In genomic region chr11:98034840-98035239, GRCm38 (mm10) we compare ENCODE assay signal across 11 mouse cellular contexts. TPM values are rescaled to one million over a fixed set of nuclear protein-coding genes. Genes with fewer than 3 reads are reported as not detected.
DNase-seq lines count a peak whose midpoint lies in the region; ATAC-seq and TF ChIP-seq lines count a peak whose summit lies in the region.
"Had no signal": no experiment of that assay in that cellular context is flagged by ENCODE, and none has a peak within 500 bp of the region (broad histone marks: within the 10 kb centered on the region; RNA-seq: fewer than 3 reads in every experiment).

No protein-coding gene starts in this region.

- peaks cover 13% of the 10 kb centered on the region for H3K36me3 ChIP-seq in lung, embryonic 16.5 days (ENCODE audit: control insufficient read depth, insufficient read depth, low read length)
- H3K36me3 ChIP-seq in forebrain, embryonic 14.5 days (ENCODE audit: control insufficient read depth, insufficient read depth, low read length), result peaks cover 16% of the 10 kb centered on the region
- H3K36me3 ChIP-seq in hindbrain, postnatal 0 days (ENCODE audit: insufficient read depth, low read length), result peaks cover 10% of the 10 kb centered on the region; the same call in 1 of the 2 replicates
- H3K36me3 ChIP-seq in neural tube, embryonic 15.5 days, result peaks cover 14% of the 10 kb centered on the region

- no peaks in the 10 kb centered on the region for H3K9me3 ChIP-seq in lung, embryonic 16.5 days (ENCODE audit: control insufficient read depth, low read length)
- no peaks in the 10 kb centered on the region for H3K9me3 ChIP-seq in forebrain, embryonic 14.5 days (replicated peaks; ENCODE audit: control insufficient read depth, low read length)
- H3K9me3 ChIP-seq in hindbrain, postnatal 0 days (ENCODE audit: low read length), result no peaks in the 10 kb centered on the region
- H3K9me3 ChIP-seq in neural tube, embryonic 15.5 days (replicated peaks), result no peaks in the 10 kb centered on the region
- H3K9me3 ChIP-seq: G1E had no signal

- H3K4me2 ChIP-seq in lung, embryonic 16.5 days (ENCODE audit: low read depth, low read length), result no peak overlapping the region
- no peak overlapping the region for H3K4me2 ChIP-seq in forebrain, embryonic 14.5 days (ENCODE audit: low read length)
- H3K4me2 ChIP-seq in hindbrain, postnatal 0 days (ENCODE audit: low read depth, low read length), result no peak overlapping the region
- H3K4me2 ChIP-seq in neural tube, embryonic 15.5 days, result peak overlapping the region; percentile 11; the same call in 1 of the 2 replicates

- peak; percentile 46; the same call in 1 of the 2 replicates for ATAC-seq in lung, embryonic 16.5 days (ENCODE audit: low read depth)
- ATAC-seq in forebrain, embryonic 14.5 days, result peak; percentile 58
- ATAC-seq in hindbrain, postnatal 0 days, result peak; percentile 56
- no peak for ATAC-seq in neural tube, embryonic 15.5 days (ENCODE audit: low FRiP score)
- no peak for ATAC-seq in megakaryocyte, adult 5-6 weeks (ENCODE audit: poor library complexity, severe bottlenecking)
- ATAC-seq: inflammation-experienced regulatory T-cells, adult 6 months had no signal

- no peak for TF ChIP-seq CTCF in hindbrain, postnatal 0 days (IDR thresholded peaks at IDR 0.05; ENCODE audit: low read depth)

- DNase-seq in lung, postnatal 25 days (ENCODE audit: low spot score), result no peak
- peak; percentile 65 for DNase-seq in forebrain, embryonic 14.5 days (ENCODE audit: low spot score)
- peak; percentile 75 for DNase-seq in hindbrain, postnatal 0 days (ENCODE audit: low spot score)
- DNase-seq in layer of hippocampus, adult 8-10 months (ENCODE audit: low spot score in 2 of 2), result no peak
- DNase-seq: gastrocnemius, postnatal 25 days had no signal

- no peak overlapping the region for H3K27ac ChIP-seq in lung, embryonic 16.5 days (ENCODE audit: low read length)
- H3K27ac ChIP-seq in forebrain, embryonic 14.5 days (ENCODE audit: low read depth, low read length), result no peak overlapping the region
- H3K27ac ChIP-seq in hindbrain, postnatal 0 days, result peak overlapping the region; percentile 49; the same call in 1 of the 2 replicates
- peak overlapping the region; percentile 41; the same call in 1 of the 2 replicates for H3K27ac ChIP-seq in neural tube, embryonic 15.5 days (replicated peaks)

- no peak overlapping the region for H3K9ac ChIP-seq in lung, embryonic 16.5 days (ENCODE audit: low read length)
- H3K9ac ChIP-seq in forebrain, embryonic 14.5 days (ENCODE audit: low read length), result no peak overlapping the region; the same call in 1 of the 2 replicates
- no peak overlapping the region for H3K9ac ChIP-seq in hindbrain, postnatal 0 days (replicated peaks; ENCODE audit: low read length)
- no peak overlapping the region for H3K9ac ChIP-seq in neural tube, embryonic 15.5 days (replicated peaks)

- WGBS in lung, embryonic 16.5 days, result 42% methylated on average over 4 of the region's 4 CpGs
- WGBS in forebrain, embryonic 14.5 days, result 26% methylated on average over 4 of the region's 4 CpGs
- WGBS in hindbrain, postnatal 0 days, result 15% methylated on average over 4 of the region's 4 CpGs
- 9% methylated on average over 4 of the region's 4 CpGs for WGBS in neural tube, embryonic 15.5 days

- H3K4me1 ChIP-seq in lung, embryonic 16.5 days (replicated peaks; ENCODE audit: control insufficient read depth, insufficient read depth, low read length), result peaks cover 7% of the 10 kb centered on the region
- H3K4me1 ChIP-seq in forebrain, embryonic 14.5 days (ENCODE audit: control insufficient read depth, insufficient read depth, low read length), result peaks cover 15% of the 10 kb centered on the region
- H3K4me1 ChIP-seq in hindbrain, postnatal 0 days (ENCODE audit: insufficient read depth, low read length), result peaks cover 7% of the 10 kb centered on the region
- peaks cover 21% of the 10 kb centered on the region for H3K4me1 ChIP-seq in neural tube, embryonic 15.5 days

- peaks cover 17% of the 10 kb centered on the region for H3K27me3 ChIP-seq in lung, embryonic 16.5 days (ENCODE audit: control insufficient read depth, insufficient read depth, low read depth, low read length)
- H3K27me3 ChIP-seq in forebrain, embryonic 14.5 days (replicated peaks; ENCODE audit: control insufficient read depth, insufficient read depth, low read length), result no peaks in the 10 kb centered on the region
- no peaks in the 10 kb centered on the region for H3K27me3 ChIP-seq in hindbrain, postnatal 0 days (ENCODE audit: insufficient read depth, low read length)
- H3K27me3 ChIP-seq in neural tube, embryonic 15.5 days (replicated peaks), result 0 out of 2 replicates have a peak, but pooled peaks cover 11% of the 10 kb centered on the region

- H3K4me3 ChIP-seq in lung, embryonic 16.5 days (ENCODE audit: low read length), result no peak overlapping the region
- no peak overlapping the region for H3K4me3 ChIP-seq in forebrain, embryonic 14.5 days (ENCODE audit: low read depth, low read length)
- H3K4me3 ChIP-seq in hindbrain, postnatal 0 days (ENCODE audit: low read length), result no peak overlapping the region
- no peak overlapping the region for H3K4me3 ChIP-seq in neural tube, embryonic 15.5 days (replicated peaks)

RNA-seq across cellular contexts. Expression of gene Rpl19, which starts 8.3 kb away (rescaled TPM):
- 999 and 1,043 TPM in 2 replicates for polyA plus RNA-seq in lung, embryonic 16.5 days (2015; fragmentation: Nextera tagmentation; extraction: Ambion mirVana)
- 787 and 932 TPM in 2 replicates for polyA plus RNA-seq in forebrain, embryonic 14.5 days (2014; fragmentation: Nextera tagmentation; extraction: Ambion mirVana)
- total RNA-seq in hindbrain, postnatal 0 days (2014; rRNA removed), result 462 and 515 TPM in 2 replicates
- polyA plus RNA-seq in hindbrain, postnatal 0 days (2015; fragmentation: Nextera tagmentation; extraction: Ambion mirVana), result 650 and 673 TPM in 2 replicates
- polyA plus RNA-seq in neural tube, embryonic 15.5 days (2015; fragmentation: Nextera tagmentation; extraction: Ambion mirVana), result 655 and 750 TPM in 2 replicates
- total RNA-seq in layer of hippocampus, adult 8-10 months (2022), result 100 to 1,000 TPM; 520 to 711 (median 600) TPM
- total RNA-seq in megakaryocyte, adult 5-6 weeks (2015), result 2,687 and 2,729 TPM in 2 replicates
- total RNA-seq in megakaryocyte, adult 5-6 weeks (2017), result 1,233 and 1,246 TPM in 2 replicates

RNA-seq across cellular contexts. Expression of gene Cacnb1, which starts 12.0 kb away (rescaled TPM):
- polyA plus RNA-seq in lung, embryonic 16.5 days (2015; fragmentation: Nextera tagmentation; extraction: Ambion mirVana), result 6.4 and 6.7 TPM in 2 replicates
- polyA plus RNA-seq in forebrain, embryonic 14.5 days (2014; fragmentation: Nextera tagmentation; extraction: Ambion mirVana), result 22.1 and 29.2 TPM in 2 replicates
- total RNA-seq in hindbrain, postnatal 0 days (2014; rRNA removed), result 83.4 and 84.4 TPM in 2 replicates
- polyA plus RNA-seq in hindbrain, postnatal 0 days (2015; fragmentation: Nextera tagmentation; extraction: Ambion mirVana), result 43.1 and 51.0 TPM in 2 replicates
- 50.9 and 63.0 TPM in 2 replicates for polyA plus RNA-seq in neural tube, embryonic 15.5 days (2015; fragmentation: Nextera tagmentation; extraction: Ambion mirVana)
- 100 to 1,000 TPM; 123 to 145 (median 134) TPM for total RNA-seq in layer of hippocampus, adult 8-10 months (2022)
- total RNA-seq in megakaryocyte, adult 5-6 weeks (2015), result 1.2 and 1.4 TPM in 2 replicates
- total RNA-seq in megakaryocyte, adult 5-6 weeks (2017), result 0.62 and 0.65 TPM in 2 replicates

RNA-seq across cellular contexts. Expression of gene Stac2, which starts 18.4 kb away (rescaled TPM):
- polyA plus RNA-seq in lung, embryonic 16.5 days (2015; fragmentation: Nextera tagmentation; extraction: Ambion mirVana), result 0.11 and 0.29 TPM in 2 replicates
- polyA plus RNA-seq in forebrain, embryonic 14.5 days (2014; fragmentation: Nextera tagmentation; extraction: Ambion mirVana), result 1.1 and 2.4 TPM in 2 replicates
- total RNA-seq in hindbrain, postnatal 0 days (2014; rRNA removed), result 4.4 and 6.9 TPM in 2 replicates
- 5.8 and 6.1 TPM in 2 replicates for polyA plus RNA-seq in hindbrain, postnatal 0 days (2015; fragmentation: Nextera tagmentation; extraction: Ambion mirVana)
- polyA plus RNA-seq in neural tube, embryonic 15.5 days (2015; fragmentation: Nextera tagmentation; extraction: Ambion mirVana), result 15.8 and 18.2 TPM in 2 replicates
- total RNA-seq in layer of hippocampus, adult 8-10 months (2022), result 10 to 100 TPM; 47.7 to 56.4 (median 52.4) TPM
- 0.09 TPM in 1 of 2 replicates, not detected in the other for total RNA-seq in megakaryocyte, adult 5-6 weeks (2015)
- total RNA-seq in megakaryocyte, adult 5-6 weeks (2017), result 0.04 and 0.08 TPM in 2 replicates
- total RNA-seq: megakaryocyte progenitor cell, adult 5-6 weeks had no signal
- polyA plus RNA-seq: G1E had no signal

RNA-seq across cellular contexts. Expression of gene Arl5c, which starts 38.9 kb away (rescaled TPM):
- 6.2 and 8.0 TPM in 2 replicates for polyA plus RNA-seq in lung, embryonic 16.5 days (2015; fragmentation: Nextera tagmentation; extraction: Ambion mirVana)
- 2.8 and 4.8 TPM in 2 replicates for polyA plus RNA-seq in forebrain, embryonic 14.5 days (2014; fragmentation: Nextera tagmentation; extraction: Ambion mirVana)
- 2.0 and 2.6 TPM in 2 replicates for total RNA-seq in hindbrain, postnatal 0 days (2014; rRNA removed)
- 3.6 and 4.8 TPM in 2 replicates for polyA plus RNA-seq in hindbrain, postnatal 0 days (2015; fragmentation: Nextera tagmentation; extraction: Ambion mirVana)
- 11.8 and 14.0 TPM in 2 replicates for polyA plus RNA-seq in neural tube, embryonic 15.5 days (2015; fragmentation: Nextera tagmentation; extraction: Ambion mirVana)
- 1 to 10 TPM in 3 of 4 experiments, under 1 TPM in 1; 0.59 to 1.5 (median 1.3) TPM for total RNA-seq in layer of hippocampus, adult 8-10 months (2022)
- 42.9 and 56.3 TPM in 2 replicates for total RNA-seq in megakaryocyte, adult 5-6 weeks (2015)
- total RNA-seq in megakaryocyte, adult 5-6 weeks (2017), result 51.2 TPM in 2 replicates
- polyA plus RNA-seq: G1E had no signal

RNA-seq across cellular contexts. Expression of gene Plxdc1, which starts 48.6 kb away (rescaled TPM):
- 1.4 and 1.6 TPM in 2 replicates for polyA plus RNA-seq in lung, embryonic 16.5 days (2015; fragmentation: Nextera tagmentation; extraction: Ambion mirVana)
- 0.48 and 0.84 TPM in 2 replicates for polyA plus RNA-seq in forebrain, embryonic 14.5 days (2014; fragmentation: Nextera tagmentation; extraction: Ambion mirVana)
- 1.5 and 3.8 TPM in 2 replicates for total RNA-seq in hindbrain, postnatal 0 days (2014; rRNA removed)
- 4.2 and 4.6 TPM in 2 replicates for polyA plus RNA-seq in hindbrain, postnatal 0 days (2015; fragmentation: Nextera tagmentation; extraction: Ambion mirVana)
- 1.1 and 1.8 TPM in 2 replicates for polyA plus RNA-seq in neural tube, embryonic 15.5 days (2015; fragmentation: Nextera tagmentation; extraction: Ambion mirVana)
- 10 to 100 TPM; 18.0 to 21.1 (median 19.8) TPM for total RNA-seq in layer of hippocampus, adult 8-10 months (2022)
- 13.7 and 15.9 TPM in 2 replicates for total RNA-seq in megakaryocyte, adult 5-6 weeks (2015)
- 6.3 and 6.7 TPM in 2 replicates for total RNA-seq in megakaryocyte, adult 5-6 weeks (2017)

Comparison
In these comparisons a context has a peak if more than half of its experiments do, and no peak if none do; other contexts are left out.
1. ATAC-seq: peak in lung, embryonic 16.5 days (single experiment), forebrain, embryonic 14.5 days (single experiment) and hindbrain, postnatal 0 days (single experiment); none in neural tube, embryonic 15.5 days (single experiment) and megakaryocyte, adult 5-6 weeks (single experiment).
2. H3K27ac ChIP-seq: peak in hindbrain, postnatal 0 days (single experiment) and neural tube, embryonic 15.5 days (single experiment); none in lung, embryonic 16.5 days (single experiment) and forebrain, embryonic 14.5 days (single experiment).
3. DNase-seq: peak in forebrain, embryonic 14.5 days (single experiment) and hindbrain, postnatal 0 days (single experiment); none in lung, postnatal 25 days (single experiment) and layer of hippocampus, adult 8-10 months (0 of 2).